13 mouse cellular contexts compared by ENCODE assay signal in genomic region chr14:73231286-73231982, GRCm38 (mm10). TPM values are rescaled to one million over a fixed set of nuclear protein-coding genes. Genes with fewer than 3 reads are reported as not detected.
DNase-seq lines count a peak whose midpoint lies in the region; ATAC-seq lines count a peak whose summit lies in the region.
"Had no signal": no experiment of that assay in that cellular context is flagged by ENCODE, and none has a peak within 500 bp of the region (broad histone marks: within the 10 kb centered on the region; RNA-seq: fewer than 3 reads in every experiment).

No protein-coding gene starts in this region.

- peaks cover 11% of the 10 kb centered on the region for H3K36me3 ChIP-seq in hindbrain, embryonic 10.5 days
- H3K36me3 ChIP-seq in hindbrain, embryonic 14.5 days (replicated peaks; ENCODE audit: control insufficient read depth, insufficient read depth) = no peaks in the 10 kb centered on the region; the same call in 1 of the 2 replicates
- 0 out of 2 replicates have a peak, but pooled peaks cover 7% of the 10 kb centered on the region for H3K36me3 ChIP-seq in neural tube, embryonic 13.5 days
- no peaks in the 10 kb centered on the region; the same call in 1 of the 2 replicates for H3K36me3 ChIP-seq in heart, embryonic 16.5 days (ENCODE audit: control insufficient read depth, insufficient read depth)

- peak overlapping the region; percentile 66 for H3K27ac ChIP-seq in hindbrain, embryonic 10.5 days
- H3K27ac ChIP-seq in hindbrain, embryonic 14.5 days = no peak overlapping the region
- peak overlapping the region; percentile 46 for H3K27ac ChIP-seq in neural tube, embryonic 13.5 days (replicated peaks)
- peak overlapping the region; percentile 46 for H3K27ac ChIP-seq in heart, embryonic 16.5 days (ENCODE audit: low read length)
- H3K27ac ChIP-seq: liver, embryonic 15.5 days had no signal

- H3K27me3 ChIP-seq in hindbrain, embryonic 10.5 days (ENCODE audit: insufficient read depth, poor library complexity, severe bottlenecking) = no peaks in the 10 kb centered on the region
- H3K27me3 ChIP-seq in hindbrain, embryonic 14.5 days (ENCODE audit: control insufficient read depth, insufficient read depth, low read length) = no peaks in the 10 kb centered on the region
- no peaks in the 10 kb centered on the region for H3K27me3 ChIP-seq in neural tube, embryonic 13.5 days
- no peaks in the 10 kb centered on the region for H3K27me3 ChIP-seq in heart, embryonic 16.5 days (ENCODE audit: control insufficient read depth, insufficient read depth, low read length)
- H3K27me3 ChIP-seq: liver, embryonic 15.5 days had no signal

- no peaks in the 10 kb centered on the region for H3K9me3 ChIP-seq in hindbrain, embryonic 10.5 days
- no peaks in the 10 kb centered on the region for H3K9me3 ChIP-seq in hindbrain, embryonic 14.5 days (ENCODE audit: control insufficient read depth, low read length)
- H3K9me3 ChIP-seq in neural tube, embryonic 13.5 days = no peaks in the 10 kb centered on the region
- peaks cover 4% of the 10 kb centered on the region; the same call in 1 of the 2 replicates for H3K9me3 ChIP-seq in heart, embryonic 16.5 days (replicated peaks; ENCODE audit: control insufficient read depth, low read length)
- H3K9me3 ChIP-seq: G1E; liver, embryonic 15.5 days had no signal

- no peak for ATAC-seq in hindbrain, embryonic 14.5 days (ENCODE audit: low FRiP score)
- ATAC-seq in neural tube, embryonic 13.5 days (ENCODE audit: low read depth) = no peak
- no peak for ATAC-seq in heart, embryonic 16.5 days (replicated peaks; ENCODE audit: extremely low read depth, insufficient read depth, low FRiP score)
- no peak for ATAC-seq in cerebellum, adult (ENCODE audit: insufficient number of reproducible peaks, low FRiP score, low TSS enrichment)

- peak; percentile 15 for DNase-seq in hindbrain, embryonic 10.5 days (ENCODE audit: low spot score)
- DNase-seq in hindbrain, embryonic 14.5 days (ENCODE audit: low spot score) = no peak
- DNase-seq in neural tube, embryonic 10.5 days (ENCODE audit: extremely low spot score, low spot score) = no peak
- no peak for DNase-seq in gastrocnemius, postnatal 36 days
- DNase-seq in left cerebral cortex, adult 8-10 months (ENCODE audit: low spot score in 2 of 2) = no peak
- DNase-seq: adrenal gland, postnatal 10 days; right cerebral cortex, postnatal 25 days; thymus, postnatal 25 days had no signal

- H3K9ac ChIP-seq in hindbrain, embryonic 14.5 days = no peak overlapping the region
- H3K9ac ChIP-seq in neural tube, embryonic 13.5 days = no peak overlapping the region; the same call in 1 of the 2 replicates
- H3K9ac ChIP-seq in heart, embryonic 16.5 days (ENCODE audit: low read length) = no peak overlapping the region; the same call in 1 of the 2 replicates
- H3K9ac ChIP-seq: liver, embryonic 15.5 days had no signal

- H3K4me1 ChIP-seq in hindbrain, embryonic 10.5 days (replicated peaks) = peaks cover 24% of the 10 kb centered on the region
- peaks cover 12% of the 10 kb centered on the region for H3K4me1 ChIP-seq in hindbrain, embryonic 14.5 days (replicated peaks; ENCODE audit: control insufficient read depth, insufficient read depth, low read length)
- H3K4me1 ChIP-seq in neural tube, embryonic 13.5 days (replicated peaks) = peaks cover 36% of the 10 kb centered on the region
- peaks cover 19% of the 10 kb centered on the region for H3K4me1 ChIP-seq in heart, embryonic 16.5 days (ENCODE audit: control insufficient read depth, insufficient read depth, low read length)

- 23% methylated on average over 5 of the region's 5 CpGs for WGBS in hindbrain, embryonic 10.5 days
- WGBS in hindbrain, embryonic 14.5 days = 26% methylated on average over 5 of the region's 5 CpGs
- WGBS in neural tube, embryonic 13.5 days = 16% methylated on average over 5 of the region's 5 CpGs
- 56% methylated on average over 5 of the region's 5 CpGs for WGBS in heart, embryonic 16.5 days

- H3K4me2 ChIP-seq in hindbrain, embryonic 14.5 days (replicated peaks) = no peak overlapping the region
- H3K4me2 ChIP-seq in neural tube, embryonic 13.5 days = no peak overlapping the region
- H3K4me2 ChIP-seq in heart, embryonic 16.5 days (ENCODE audit: low read depth, low read length) = no peak overlapping the region
- H3K4me2 ChIP-seq: liver, embryonic 15.5 days had no signal

- intact Hi-C loops in gastrocnemius, postnatal 36 days (cut with DNase I) = loop anchor here (10.0 kb wide), 1 partner anchor 247 kb away; no protein-coding TSS in a partner anchor

- no peak overlapping the region for H3K4me3 ChIP-seq in hindbrain, embryonic 10.5 days
- H3K4me3 ChIP-seq in hindbrain, embryonic 14.5 days (replicated peaks; ENCODE audit: low read length) = no peak overlapping the region
- no peak overlapping the region for H3K4me3 ChIP-seq in neural tube, embryonic 13.5 days
- H3K4me3 ChIP-seq in heart, embryonic 16.5 days (ENCODE audit: low read length) = no peak overlapping the region
- H3K4me3 ChIP-seq: liver, embryonic 15.5 days had no signal

RNA-seq across cellular contexts. Expression of gene Lpar6, which starts 6.3 kb away (rescaled TPM):
- polyA plus RNA-seq in hindbrain, embryonic 10.5 days (2016; fragmentation: Nextera tagmentation; extraction: Ambion mirVana) = 15.4 and 18.0 TPM in 2 replicates
- polyA plus RNA-seq in hindbrain, embryonic 14.5 days (2014; fragmentation: Nextera tagmentation; extraction: Ambion mirVana) = 4.2 and 4.6 TPM in 2 replicates
- polyA plus RNA-seq in neural tube, embryonic 13.5 days (2015; fragmentation: Nextera tagmentation; extraction: Ambion mirVana) = 6.5 and 8.5 TPM in 2 replicates
- 7.5 and 9.4 TPM in 2 replicates for polyA plus RNA-seq in heart, embryonic 16.5 days (2015; fragmentation: Nextera tagmentation; extraction: Ambion mirVana)
- 1 to 10 TPM in 1 of 2 experiments, under 1 TPM in 1; 0.99 to 1.4 TPM for total RNA-seq in gastrocnemius, postnatal 36 days (2021)
- 1 to 10 TPM; 1.3 to 1.8 (median 1.4) TPM for total RNA-seq in left cerebral cortex, adult 8-10 months (2022)
